Mouse (Mus musculus) gastrocnemius, adult 18-20 months (tissue): ENCODE measurements around the gene Babam2. TPM values are rescaled to one million over a fixed set of nuclear protein-coding genes. Genes with fewer than 3 reads are reported as not detected.

Experiments used
- DNase-seq: peaks from one replicate; pipeline ENCODE4 v3.0.0; 2021; ENCODE audit warnings: low spot score
- total RNA-seq, 2 experiments: library from RNA; stranded (reverse); gene quantifications; 2 replicates each; pipeline ENCODE4 v1.2.3; 2021

Babam2 gene
- total RNA-seq, 2 experiments from 2014 or later: 33.3 to 33.8 TPM

DNA sequence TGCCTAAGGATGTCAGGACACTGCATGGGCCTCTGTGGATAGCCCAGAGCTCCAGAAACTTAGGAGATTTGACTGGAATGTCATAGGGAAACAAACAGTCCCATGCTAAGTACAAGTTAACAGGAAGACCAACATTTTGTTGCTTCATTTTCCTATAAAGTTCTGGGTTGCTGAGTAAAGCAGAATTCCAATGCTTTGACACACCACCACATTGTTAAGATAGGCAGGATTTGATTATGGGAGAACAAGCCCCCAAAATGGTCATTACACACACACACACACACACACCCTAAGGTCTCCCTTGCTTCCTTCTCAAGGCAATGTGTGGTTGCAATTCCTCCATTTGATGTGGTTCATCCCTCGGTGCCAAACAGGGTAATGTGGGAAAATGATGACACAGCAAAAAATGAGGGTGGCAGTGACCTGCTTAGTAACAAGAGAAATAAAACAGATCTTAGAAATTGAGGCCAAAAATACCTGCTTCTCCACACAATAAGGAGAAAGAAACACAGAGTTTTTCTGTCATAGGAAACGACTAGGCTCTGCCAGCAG is 286.4 kb downstream of the Babam2 start:
- DNase-seq: no peak

- peak; percentile 17 for DNase-seq
These were observed 287.0 kb downstream of the Babam2 start for GRCm38 (mm10) chr5:31984369-31984961.

GRCm38 (mm10) chr5:31985021-31985420 is 287.5 kb downstream of the Babam2 start:
- DNase-seq: no peak

- DNase-seq: no peak
These were observed 290.2 kb downstream of the Babam2 start for GRCm38 (mm10) chr5:31987541-31988307.

DNA sequence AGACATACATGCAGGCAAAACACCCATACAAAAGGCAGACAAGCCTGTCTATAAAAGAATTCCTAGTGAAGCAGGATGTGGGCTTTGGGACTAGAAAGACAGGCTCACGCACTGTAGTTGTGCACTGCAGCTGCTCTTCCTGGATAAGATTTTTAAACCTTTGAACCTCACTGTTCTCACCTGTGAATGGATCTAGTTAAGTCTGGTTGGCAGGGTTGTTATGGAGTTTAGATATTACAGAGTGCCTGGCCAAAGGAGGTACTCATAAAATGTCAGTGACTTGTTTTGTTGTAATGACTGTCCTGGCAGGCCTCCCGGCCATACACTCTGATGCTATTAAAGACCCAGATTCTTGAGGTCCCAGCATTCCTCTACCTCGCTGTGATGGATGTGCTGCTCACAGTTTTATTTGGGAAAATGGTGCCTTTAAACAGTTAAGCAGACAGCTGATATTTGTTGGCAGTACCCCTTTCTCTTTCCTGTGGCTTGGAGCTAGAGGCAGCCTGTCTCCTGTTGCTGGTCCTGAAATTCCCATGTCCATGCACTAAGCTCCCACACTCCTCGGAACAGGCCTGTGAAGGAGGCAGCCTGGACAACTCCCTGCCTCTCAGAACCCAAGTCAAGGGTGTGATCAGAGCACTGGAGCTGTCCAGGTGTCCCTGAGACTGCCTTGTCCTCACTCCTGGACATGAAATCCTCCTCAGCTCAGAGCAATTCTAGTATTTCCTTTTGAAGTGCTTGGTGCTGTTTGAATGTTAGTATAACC is 299.9 kb downstream of the Babam2 start:
- no peak for DNase-seq

DNA sequence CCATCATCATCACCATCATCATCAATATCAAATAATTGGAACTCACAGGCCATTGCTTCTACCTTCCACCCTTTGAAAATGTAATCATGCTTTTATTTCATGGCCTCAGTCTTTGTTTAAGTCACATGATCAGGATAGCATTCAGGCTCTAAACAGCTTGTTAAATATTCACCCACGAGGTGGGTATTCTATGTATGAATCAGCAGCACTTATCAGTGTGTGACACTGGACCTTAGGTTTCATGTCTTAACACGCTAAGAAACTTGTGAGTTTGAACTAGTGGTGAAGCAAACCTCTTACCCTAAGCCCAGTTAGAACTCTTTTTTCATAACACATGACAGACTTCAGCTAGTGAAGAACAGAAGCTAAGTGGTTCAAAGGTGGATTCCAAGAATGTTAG is 301.3 kb downstream of the Babam2 start:
- DNase-seq: no peak

- DNase-seq: no peak
These were observed 302.6 kb downstream of the Babam2 start for GRCm38 (mm10) chr5:32000076-32000475.

DNA sequence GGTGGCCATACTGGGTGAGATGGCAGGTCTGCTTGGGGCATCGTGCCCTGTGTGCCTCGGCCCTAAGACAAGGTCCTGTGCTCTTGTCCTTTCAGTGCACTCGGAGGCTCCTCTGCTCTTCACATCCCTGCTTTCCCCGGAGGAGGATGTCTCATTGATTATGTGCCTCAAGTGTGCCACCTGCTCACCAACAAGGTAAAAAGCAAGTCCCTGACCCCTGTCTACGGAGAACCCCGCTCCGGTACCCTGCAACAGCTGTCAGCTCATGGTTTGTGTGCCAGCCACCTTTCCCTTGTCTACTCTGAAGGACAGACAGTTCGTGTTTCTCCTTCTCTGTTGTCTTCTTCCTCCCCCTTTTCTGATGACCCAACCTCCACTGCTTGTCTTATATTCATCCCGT is 303.8 kb downstream of the Babam2 start:
- no peak for DNase-seq

- no peak for DNase-seq
These were observed 304.3 kb downstream of the Babam2 start for GRCm38 (mm10) chr5:32001771-32002170.

DNA sequence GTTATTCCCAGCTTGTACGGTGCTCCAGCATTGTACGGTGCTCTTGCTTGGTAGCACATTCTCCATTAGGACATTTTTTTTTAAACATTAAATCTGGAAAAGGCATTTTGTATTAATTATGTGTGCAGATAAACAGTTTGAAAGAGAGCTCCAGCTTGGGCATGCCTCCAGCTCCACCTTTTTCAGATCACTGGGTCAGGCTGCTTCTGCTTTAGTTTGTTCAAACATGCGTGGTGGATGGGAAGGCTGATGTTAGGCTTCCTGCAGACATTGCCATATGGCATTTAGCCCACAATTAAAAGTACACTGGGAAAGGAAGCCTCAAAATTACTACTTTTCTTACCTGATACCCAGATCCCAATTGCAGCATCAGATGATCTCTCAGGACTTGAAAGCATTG is 310.9 kb downstream of the Babam2 start:
- DNase-seq: no peak

- no peak for DNase-seq
These were observed 312.6 kb downstream of the Babam2 start for GRCm38 (mm10) chr5:32010056-32010455.

- no peak for DNase-seq
These were observed 315.6 kb downstream of the Babam2 start for GRCm38 (mm10) chr5:32013053-32013452.

DNA sequence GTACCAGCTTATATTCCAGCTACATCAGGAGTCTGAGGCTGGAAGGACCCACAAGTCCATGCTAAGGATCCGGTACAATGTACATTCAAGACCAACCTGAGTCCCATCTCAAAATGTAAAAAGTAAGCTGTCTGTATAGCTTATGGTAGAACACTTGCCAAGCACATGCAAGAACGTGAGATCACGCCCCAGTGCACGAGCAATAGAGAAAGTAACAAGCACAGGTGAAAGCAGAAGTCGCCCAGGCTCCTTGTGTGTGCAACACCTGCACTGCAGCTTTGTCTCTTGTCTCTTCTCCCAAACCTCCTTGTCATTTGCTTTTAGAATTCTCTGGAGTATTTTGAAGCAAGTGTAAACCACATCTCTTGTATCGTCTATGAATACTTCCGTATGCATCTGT is 317.3 kb downstream of the Babam2 start:
- DNase-seq: no peak

DNA sequence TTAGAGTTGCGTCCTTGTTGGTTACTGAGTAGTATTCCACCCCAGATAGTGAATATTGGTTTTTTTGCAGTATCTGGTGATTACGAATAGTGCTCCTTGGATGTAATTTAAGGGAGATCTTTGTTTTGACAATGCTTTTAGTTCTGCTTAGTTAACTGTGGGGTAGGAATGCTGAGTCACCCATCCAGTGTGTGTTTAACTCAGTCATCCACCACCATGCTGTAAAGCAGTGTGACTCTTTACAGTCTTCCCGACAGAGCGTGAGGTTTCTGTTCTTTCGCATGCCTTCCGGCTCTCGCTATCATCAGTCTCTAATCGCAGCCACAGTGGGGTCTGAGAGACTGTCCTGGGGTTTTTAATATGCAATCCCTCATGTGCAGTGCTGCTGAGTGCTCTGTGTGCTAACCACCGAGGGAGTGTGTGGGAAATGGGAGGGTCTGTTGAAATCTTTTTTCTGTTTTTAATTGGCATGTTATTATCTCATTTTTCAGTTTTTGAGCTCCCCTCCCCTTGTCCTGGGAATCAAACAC is 318.5 kb downstream of the Babam2 start:
- no peak for DNase-seq

- no peak for DNase-seq
These were observed 320.2 kb downstream of the Babam2 start for GRCm38 (mm10) chr5:32017686-32018085.

GRCm38 (mm10) chr5:32018276-32018675 is 320.8 kb downstream of the Babam2 start:
- DNase-seq: no peak

DNA sequence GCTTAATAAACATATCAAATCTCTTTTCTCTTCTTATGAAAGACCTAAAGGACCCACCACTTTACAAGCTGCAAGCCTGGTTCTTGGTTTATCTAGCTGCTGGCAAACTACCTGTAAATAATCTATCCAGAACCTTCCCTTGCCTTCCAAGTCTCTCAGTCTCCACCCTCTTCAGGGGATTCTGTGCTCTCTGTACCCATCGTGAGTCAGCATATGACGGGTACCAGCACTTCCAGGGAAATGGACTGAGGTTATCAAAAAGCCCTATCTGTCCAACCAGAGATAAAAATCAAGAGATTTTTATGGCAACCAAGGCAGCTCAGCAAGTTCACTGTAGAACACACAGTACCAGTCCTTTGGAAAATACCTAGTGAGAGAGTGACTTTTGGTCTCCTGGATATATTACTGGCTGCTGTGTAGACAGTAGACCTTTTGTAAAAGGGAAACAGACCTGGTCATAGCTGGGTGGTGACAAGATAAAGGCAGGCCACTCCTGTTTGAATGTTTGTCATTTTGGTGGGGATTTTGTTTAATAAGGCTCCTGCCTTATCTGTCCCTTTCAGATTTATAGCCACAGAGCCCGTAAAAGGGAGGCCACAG is 332.4 kb downstream of the Babam2 start:
- DNase-seq: no peak

- DNase-seq: no peak
These were observed 335.7 kb downstream of the Babam2 start for GRCm38 (mm10) chr5:32033185-32033584.

DNA sequence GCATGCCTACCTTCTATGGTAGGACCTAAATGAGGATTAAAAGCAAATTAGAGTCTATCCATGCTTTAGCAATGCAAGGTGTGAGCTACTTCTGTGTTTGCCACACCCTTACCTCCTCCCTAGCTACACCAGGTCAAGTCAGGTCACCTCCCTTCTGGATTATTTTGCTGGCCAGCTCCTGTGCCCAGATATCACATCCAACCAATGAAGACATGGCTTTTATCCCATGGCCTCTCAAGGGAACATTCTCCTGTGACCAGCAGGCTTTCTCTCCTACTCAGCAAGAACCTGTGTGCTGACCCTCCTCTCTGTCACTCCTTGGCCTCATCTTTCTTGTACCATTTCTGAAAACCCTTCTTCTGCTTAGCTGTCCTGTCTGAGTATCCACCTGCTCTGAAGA is 336.1 kb downstream of the Babam2 start:
- peak; percentile 41 for DNase-seq

GRCm38 (mm10) chr5:32034475-32035054 is 337.1 kb downstream of the Babam2 start:
- DNase-seq: peak; percentile 28

- no peak for DNase-seq
These were observed 338.3 kb downstream of the Babam2 start for GRCm38 (mm10) chr5:32035721-32036320.
